Mouse (Mus musculus): ENCODE measurements at regions not wholly inside any gene's neighbourhood (a gene's known extent, or its start where the extent isn't known, plus 50 kb on each side); places are given as distances from the start of the nearest gene placed in this dataset.

DNA sequence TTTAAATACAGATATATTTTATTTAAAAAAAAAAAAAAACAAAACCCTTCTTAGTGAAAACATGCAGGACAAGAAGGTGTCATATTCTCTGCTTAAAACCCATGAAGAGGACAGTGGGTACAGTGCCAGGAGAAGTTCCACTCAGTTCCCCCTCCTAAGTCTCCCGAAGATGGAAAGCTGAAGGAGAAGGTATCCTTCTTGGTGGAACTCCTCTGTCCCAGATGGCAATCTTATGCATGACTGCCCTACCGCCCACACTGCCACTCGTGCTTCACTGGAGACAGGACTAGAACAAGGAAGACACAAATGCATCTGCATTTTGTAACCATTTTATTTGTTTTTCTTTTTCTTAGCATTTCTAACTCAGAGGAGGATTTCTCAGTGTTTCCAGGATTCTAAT, 948.7 kb upstream of the Ctnnd2 start:
- TF ChIP-seq CTCF (IDR thresholded peaks at IDR 0.05; ENCODE audit: low read depth): no peak
- no peak for TF ChIP-seq EP300 (IDR thresholded peaks at IDR 0.05; ENCODE audit: low read depth)
